Mouse (Mus musculus) myocyte (in vitro differentiated cells): ENCODE results near the gene H2al1h.

Source experiments
- CEBPB ChIP-seq: IDR thresholded peaks from 2 replicates; pipeline ENCODE4 v1.6.1; 2011; ENCODE audit warnings: mild to moderate bottlenecking, moderate library complexity; ENCODE audit not compliant: poor library complexity, insufficient read depth, severe bottlenecking
- E2F4 ChIP-seq: IDR thresholded peaks from one replicate; pipeline ENCODE4 v1.6.1; 2011; ENCODE audit warnings: mild to moderate bottlenecking, control low read depth, moderate library complexity; ENCODE audit not compliant: insufficient read depth
- MAX ChIP-seq: IDR thresholded peaks from one replicate; pipeline ENCODE4 v1.6.1; 2011; ENCODE audit warnings: low read depth, mild to moderate bottlenecking, control low read depth
- MYOD1 ChIP-seq, 3 experiments: IDR thresholded peaks; one replicate each; pipeline ENCODE4 v1.6.1; 2011; ENCODE audit warnings: control low read depth in 2 of 3, low read depth in 2 of 3, mild to moderate bottlenecking in 2 of 3, moderate library complexity in 1 of 3; ENCODE audit not compliant: insufficient read length in 2 of 3, control insufficient read depth in 1 of 3
- MYOG ChIP-seq, 3 experiments: IDR thresholded peaks; one replicate each; pipeline ENCODE4 v1.6.1; 2011; ENCODE audit warnings: control low read depth in 2 of 3, low read depth in 2 of 3, mild to moderate bottlenecking in 2 of 3; ENCODE audit not compliant: insufficient read length in 2 of 3, control insufficient read depth in 1 of 3, insufficient read depth in 1 of 3
- POLR2A ChIP-seq: IDR thresholded peaks from one replicate; pipeline ENCODE4 v1.6.1; 2011; ENCODE audit warnings: low read depth, mild to moderate bottlenecking, control low read depth, moderate library complexity; ENCODE audit not compliant: insufficient read length
- POLR2AphosphoS2 ChIP-seq: IDR thresholded peaks from one replicate; pipeline ENCODE4 v1.6.1; 2011; ENCODE audit warnings: low read depth, control low read depth; ENCODE audit not compliant: insufficient read length
- TCF12 ChIP-seq: IDR thresholded peaks from one replicate; pipeline ENCODE4 v1.6.1; 2011; ENCODE audit warnings: mild to moderate bottlenecking, control low read depth; ENCODE audit not compliant: poor library complexity, insufficient read depth, severe bottlenecking
- USF1 ChIP-seq: IDR thresholded peaks from one replicate; pipeline ENCODE4 v1.6.1; 2011; ENCODE audit warnings: low read depth, mild to moderate bottlenecking, control low read depth, moderate library complexity

DNA sequence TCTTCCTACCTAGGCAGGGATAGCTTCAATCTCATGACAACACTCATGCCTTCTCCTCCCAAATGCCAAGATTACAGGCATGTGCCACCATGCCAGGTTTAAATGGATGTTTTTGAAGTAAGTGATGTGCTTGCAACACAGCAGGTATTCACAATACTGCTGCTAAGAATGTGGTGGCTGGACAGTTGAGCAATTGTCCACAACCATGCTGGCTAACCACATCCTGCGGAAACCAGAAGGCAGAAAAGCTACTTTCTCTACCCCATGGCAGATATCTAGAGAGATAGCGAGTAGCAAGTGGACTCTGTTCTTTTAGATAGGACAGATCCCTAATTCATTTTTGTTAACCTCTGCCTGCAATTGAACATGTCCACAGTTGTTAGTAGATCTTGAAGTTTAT is 40.0 kb downstream of the H2al1h start:
- TF ChIP-seq MYOD1 (IDR thresholded peaks at IDR 0.05; ENCODE audit: control insufficient read depth in 1 of 3, insufficient read length in 2 of 3, low read depth in 2 of 3) (no peak), USF1 (no peak), TCF12 (no peak), POLR2A (no peak), CEBPB (no peak), MYOG (IDR thresholded peaks at IDR 0.05; ENCODE audit: control insufficient read depth in 1 of 3, insufficient read depth in 1 of 3, insufficient read length in 2 of 3, low read depth in 2 of 3) (no peak), MAX (no peak), E2F4 (no peak), POLR2AphosphoS2 (no peak)
